Mouse (Mus musculus) neural tube, embryonic 13.5 days (tissue): ENCODE measurements around the gene Patz1. TPM values are rescaled to one million over a fixed set of nuclear protein-coding genes. Genes with fewer than 3 reads are reported as not detected.

ENCODE experiments used
- ATAC-seq: fragments of 200-750 bp; cut with Nextera tagmentation; 2 replicates; pipeline ENCODE4 v1.8.0; 2017; ENCODE audit warnings: low read depth, mild to moderate bottlenecking, moderate TSS enrichment, moderate library complexity
- H3K27ac ChIP-seq: fragments of 300-500 bp; sonication (generic); replicated peaks from 2 replicates; pipeline ENCODE4 v1.5.1; 2015; ENCODE audit warnings: moderate library complexity, mild to moderate bottlenecking, inconsistent platforms
- H3K27me3 ChIP-seq: fragments of 300-500 bp; sonication (generic); 2 replicates; pipeline ENCODE4 v1.6.1; 2015; ENCODE audit warnings: mild to moderate bottlenecking, inconsistent platforms
- H3K36me3 ChIP-seq: fragments of 300-500 bp; sonication (generic); 2 replicates; pipeline ENCODE4 v1.6.1; 2015; ENCODE audit warnings: mild to moderate bottlenecking, inconsistent platforms
- H3K4me1 ChIP-seq: fragments of 300-500 bp; sonication (generic); replicated peaks from 2 replicates; pipeline ENCODE4 v1.6.1; 2015; ENCODE audit warnings: inconsistent platforms
- H3K4me2 ChIP-seq: fragments of 300-500 bp; sonication (generic); 2 replicates; pipeline ENCODE4 v1.6.1; 2015; ENCODE audit warnings: inconsistent platforms, mild to moderate bottlenecking, moderate library complexity
- H3K4me3 ChIP-seq: fragments of 300-500 bp; sonication (generic); 2 replicates; pipeline ENCODE4 v1.5.1; 2015; ENCODE audit warnings: mild to moderate bottlenecking, inconsistent platforms
- H3K9ac ChIP-seq: fragments of 300-500 bp; sonication (generic); 2 replicates; pipeline ENCODE4 v1.6.1; 2015; ENCODE audit warnings: moderate library complexity, mild to moderate bottlenecking, inconsistent platforms
- H3K9me3 ChIP-seq: fragments of 300-500 bp; sonication (generic); 2 replicates; pipeline ENCODE4 v1.6.1; 2016; ENCODE audit warnings: inconsistent platforms
- WGBS: fragments of 180-500 bp; shearing (Covaris S2); methylation state at CpG from one replicate; pipeline ENCODE4 v1.1.7; 2015; 5-methylcytosine and 5-hydroxymethylcytosine counted together
- polyA plus RNA-seq: library from polyadenylated mRNA; unstranded; fragments of >200 nt; fragmentation: Nextera tagmentation; extraction: Ambion mirVana; gene quantifications from 2 replicates; pipeline ENCODE4 v1.2.1, GENCODE M21; 2015

Patz1 gene
- polyA plus RNA-seq, 1 experiment from 2014 or later = 69.6 TPM

DNA sequence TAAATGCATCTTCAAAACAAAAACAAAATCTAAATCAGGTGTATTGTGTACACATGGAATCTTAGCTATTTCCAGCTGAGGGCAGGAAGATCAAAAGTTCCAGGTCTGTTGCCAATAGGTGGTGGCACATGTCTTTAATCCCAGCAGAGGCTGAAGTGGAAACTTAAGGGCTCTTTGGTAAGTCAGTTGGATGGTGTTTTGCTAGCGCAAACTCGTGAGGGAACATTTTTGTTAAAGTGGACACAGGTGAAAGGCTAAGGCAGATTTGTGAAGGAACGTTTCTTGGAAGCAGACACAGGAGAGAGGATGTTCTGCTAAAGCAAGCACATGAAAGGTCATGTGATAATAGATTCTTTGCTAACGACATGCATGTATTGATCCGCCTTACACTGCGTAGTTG, 5.0 kb upstream of the Patz1 start:
- H3K27ac ChIP-seq = no peak overlapping the region
- WGBS = 93% methylated on average over 6 of the region's 6 CpGs
- H3K4me1 ChIP-seq = peaks cover 15% of the 10 kb centered on the region
- H3K27me3 ChIP-seq = no peaks in the 10 kb centered on the region
- H3K36me3 ChIP-seq = no peaks in the 10 kb centered on the region
- no peak for ATAC-seq
- no peak overlapping the region for H3K4me2 ChIP-seq
- no peak overlapping the region for H3K4me3 ChIP-seq
- H3K9ac ChIP-seq = no peak overlapping the region
- H3K9me3 ChIP-seq = peaks cover 5% of the 10 kb centered on the region; the same call in 1 of the 2 replicates

DNA sequence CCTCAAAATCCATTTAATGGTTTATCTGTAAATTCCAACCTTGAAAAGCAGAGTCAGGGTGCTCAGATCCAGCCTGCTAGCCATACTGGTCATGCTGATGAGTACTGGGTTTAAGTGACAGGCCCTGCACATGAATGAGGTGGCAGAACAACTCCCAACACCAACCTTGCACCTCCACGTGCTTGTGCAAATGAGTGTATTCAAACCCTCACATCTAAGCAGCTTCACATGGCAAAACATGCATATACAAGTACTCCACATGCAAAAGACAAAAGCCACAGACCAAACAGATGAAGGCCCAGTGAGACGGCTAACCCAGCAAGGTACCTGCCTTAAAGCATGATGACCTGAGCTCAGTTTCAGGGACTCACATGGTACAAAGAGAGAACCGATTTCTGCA, 2.7 kb upstream of the Patz1 start:
- no peak overlapping the region for H3K4me3 ChIP-seq
- no peak overlapping the region for H3K9ac ChIP-seq
- peaks cover 5% of the 10 kb centered on the region; the same call in 1 of the 2 replicates for H3K9me3 ChIP-seq
- no peak for ATAC-seq
- 90% methylated on average over 3 of the region's 3 CpGs for WGBS
- no peaks in the 10 kb centered on the region for H3K27me3 ChIP-seq
- H3K36me3 ChIP-seq = no peaks in the 10 kb centered on the region
- H3K4me1 ChIP-seq = peaks cover 17% of the 10 kb centered on the region
- H3K27ac ChIP-seq = no peak overlapping the region
- no peak overlapping the region for H3K4me2 ChIP-seq

DNA sequence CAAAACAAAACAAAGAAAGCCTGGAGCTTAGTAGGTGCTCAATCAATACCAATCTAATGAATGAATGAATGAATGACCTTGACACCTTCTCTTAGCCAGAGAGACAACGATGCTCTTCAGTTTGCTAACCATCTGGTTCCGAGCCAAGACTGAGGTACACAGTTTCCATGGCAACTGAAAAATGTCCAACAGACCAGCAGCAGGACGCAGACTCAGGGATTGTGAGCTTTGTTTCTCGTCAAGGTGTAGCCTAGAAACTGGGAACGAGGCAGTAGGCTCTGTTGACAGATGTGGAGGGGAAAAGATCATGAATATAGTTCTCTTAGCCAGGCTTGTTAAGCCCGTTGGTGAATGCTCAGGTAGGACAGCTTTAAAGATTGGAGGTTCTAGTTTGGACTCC, 1.5 kb upstream of the Patz1 start:
- Histone ChIP-seq H3K4me2 (no peak overlapping the region), H3K4me1 (peaks cover 27% of the 10 kb centered on the region), H3K36me3 (no peaks in the 10 kb centered on the region), H3K9ac (0 out of 2 replicates have a peak overlapping the region, but pooled peaks have one; percentile 8), H3K9me3 (no peaks in the 10 kb centered on the region), H3K27ac (no peak overlapping the region), H3K4me3 (no peak overlapping the region), H3K27me3 (no peaks in the 10 kb centered on the region)
- no peak for ATAC-seq
- WGBS = 34% methylated on average over 6 of the region's 6 CpGs

DNA sequence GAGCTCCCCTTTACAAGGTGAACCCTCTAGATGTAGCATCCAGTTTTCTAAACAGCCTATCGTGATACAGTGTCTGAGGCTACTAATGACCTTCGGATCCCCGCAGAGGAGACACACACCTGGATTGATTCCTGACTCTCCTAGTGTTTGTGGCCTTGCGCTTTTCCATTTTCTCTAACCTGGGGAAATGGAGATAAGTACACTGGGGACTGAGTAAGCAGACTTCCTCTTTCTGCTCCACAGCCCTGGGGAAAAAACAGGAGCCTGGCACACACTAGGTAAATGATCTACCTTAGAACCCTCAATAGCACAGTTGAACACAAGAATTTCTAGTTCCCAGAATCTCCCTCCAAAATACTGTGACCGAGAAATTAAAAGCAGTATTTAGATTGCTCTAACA, 753 bp upstream of the Patz1 start:
- H3K4me2 ChIP-seq = peak overlapping the region; percentile 98
- no peaks in the 10 kb centered on the region for H3K27me3 ChIP-seq
- H3K9ac ChIP-seq = peak overlapping the region; percentile 98
- 62% methylated on average over 5 of the region's 5 CpGs for WGBS
- H3K4me3 ChIP-seq = peak overlapping the region; percentile 80
- ATAC-seq = no peak
- H3K4me1 ChIP-seq = peaks cover 35% of the 10 kb centered on the region
- no peaks in the 10 kb centered on the region for H3K9me3 ChIP-seq
- no peaks in the 10 kb centered on the region for H3K36me3 ChIP-seq
- peak overlapping the region; percentile 100 for H3K27ac ChIP-seq

DNA sequence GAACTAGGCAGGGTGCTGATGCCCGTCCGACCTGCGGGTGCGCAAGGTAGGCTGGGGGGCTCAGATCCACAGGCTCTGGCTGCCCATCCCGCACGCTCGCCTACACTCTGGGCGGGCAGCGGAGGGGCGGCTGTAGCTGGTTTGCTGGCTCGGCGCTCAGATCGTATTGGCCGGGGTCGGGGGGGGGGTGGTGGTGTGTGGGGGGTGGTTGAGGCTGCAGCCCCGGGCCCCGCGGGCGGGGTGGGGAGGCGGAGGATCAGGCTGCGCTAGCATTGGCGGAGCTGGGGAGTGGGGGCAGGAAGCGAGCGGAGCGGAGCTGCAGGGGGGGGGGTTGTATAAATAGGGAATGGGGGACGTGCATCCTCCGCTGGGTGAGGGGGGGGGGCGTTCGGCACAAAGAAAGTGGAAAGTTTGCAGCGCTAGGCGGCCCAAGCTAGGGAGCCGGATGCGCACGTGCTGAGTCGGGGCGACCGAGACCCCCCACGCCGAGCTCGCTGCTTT, 678 bp downstream of the Patz1 start:
- Histone ChIP-seq H3K4me3 (peak overlapping the region; percentile 80), H3K4me2 (peak overlapping the region; percentile 98), H3K9me3 (no peaks in the 10 kb centered on the region), H3K9ac (peak overlapping the region; percentile 98), H3K4me1 (peaks cover 49% of the 10 kb centered on the region), H3K27me3 (no peaks in the 10 kb centered on the region), H3K36me3 (peaks cover 11% of the 10 kb centered on the region), H3K27ac (peak overlapping the region; percentile 100)
- under 1% methylated on average over 37 of the region's 40 CpGs for WGBS
- ATAC-seq = peak; percentile 86

DNA sequence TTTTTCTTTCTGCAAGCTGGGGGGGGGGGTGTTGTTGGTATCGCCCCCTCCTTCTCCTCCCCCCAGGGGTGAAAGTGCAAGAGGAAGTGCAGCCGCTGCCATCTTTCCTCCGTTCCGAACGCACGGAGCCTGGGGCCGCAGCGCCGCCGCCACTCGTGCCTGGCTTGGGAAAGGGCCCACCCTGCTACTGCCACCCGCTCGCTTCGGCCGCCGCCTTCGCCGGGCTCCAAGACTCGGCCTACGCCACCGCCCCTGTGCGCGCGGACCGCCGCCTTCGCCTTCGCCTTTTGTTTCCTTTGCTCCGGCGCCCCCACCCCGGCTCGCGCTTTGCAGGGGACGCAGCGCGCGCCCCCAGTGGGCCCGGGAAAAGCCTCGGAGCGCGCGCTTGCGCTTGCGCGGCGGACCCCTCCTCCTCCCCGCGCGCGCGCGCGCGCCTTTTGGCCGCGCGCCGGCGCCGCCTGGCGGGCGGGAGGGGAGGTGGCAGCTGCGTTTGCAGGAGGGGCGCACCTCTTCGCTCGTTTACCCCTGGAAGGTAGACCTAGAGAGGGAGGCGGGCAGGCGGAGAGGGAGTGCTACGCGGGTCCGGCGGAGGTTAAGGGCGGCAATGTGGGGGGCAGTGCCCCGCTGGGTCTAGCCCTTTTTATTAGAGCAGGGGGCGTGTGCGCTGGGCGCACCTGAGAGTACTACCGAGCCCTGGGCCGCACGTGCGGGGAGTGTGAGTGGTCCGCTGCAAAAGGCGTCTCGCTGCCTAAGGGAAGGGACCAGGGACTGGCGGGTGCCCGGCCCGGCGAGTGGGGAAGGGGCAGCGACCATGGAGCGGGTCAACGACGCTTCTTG, 1.3 kb downstream of the Patz1 start:
- peak overlapping the region; percentile 98 for H3K4me2 ChIP-seq
- peak; percentile 64 for ATAC-seq
- WGBS = under 1% methylated on average over 89 of the region's 92 CpGs
- peak overlapping the region; percentile 98 for H3K9ac ChIP-seq
- H3K36me3 ChIP-seq = peaks cover 18% of the 10 kb centered on the region
- H3K4me3 ChIP-seq = peak overlapping the region; percentile 80
- H3K27ac ChIP-seq = peak overlapping the region; percentile 100
- H3K27me3 ChIP-seq = no peaks in the 10 kb centered on the region
- H3K4me1 ChIP-seq = peaks cover 56% of the 10 kb centered on the region
- H3K9me3 ChIP-seq = no peaks in the 10 kb centered on the region

DNA sequence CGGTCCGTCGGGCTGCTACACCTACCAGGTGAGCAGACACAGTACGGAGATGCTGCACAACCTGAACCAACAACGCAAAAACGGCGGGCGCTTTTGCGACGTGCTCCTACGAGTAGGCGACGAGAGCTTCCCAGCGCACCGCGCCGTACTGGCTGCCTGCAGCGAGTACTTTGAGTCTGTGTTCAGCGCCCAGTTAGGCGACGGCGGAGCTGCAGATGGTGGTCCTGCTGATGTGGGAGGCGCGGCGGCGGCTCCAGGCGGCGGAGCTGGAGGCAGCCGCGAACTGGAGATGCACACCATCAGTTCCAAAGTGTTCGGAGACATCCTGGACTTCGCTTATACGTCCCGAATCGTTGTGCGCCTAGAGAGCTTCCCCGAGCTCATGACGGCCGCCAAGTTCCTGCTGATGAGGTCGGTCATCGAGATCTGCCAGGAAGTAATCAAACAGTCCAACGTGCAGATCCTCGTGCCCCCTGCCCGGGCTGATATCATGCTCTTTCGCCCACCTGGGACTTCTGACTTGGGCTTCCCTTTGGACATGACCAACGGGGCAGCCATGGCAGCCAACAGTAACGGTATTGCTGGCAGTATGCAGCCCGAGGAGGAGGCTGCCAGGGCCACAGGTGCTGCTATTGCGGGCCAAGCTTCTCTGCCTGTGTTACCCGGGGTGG, 2.1 kb downstream of the Patz1 start:
- peak overlapping the region; percentile 98 for H3K4me2 ChIP-seq
- H3K9ac ChIP-seq = peak overlapping the region; percentile 98
- no peaks in the 10 kb centered on the region for H3K9me3 ChIP-seq
- peaks cover 63% of the 10 kb centered on the region for H3K4me1 ChIP-seq
- H3K27me3 ChIP-seq = no peaks in the 10 kb centered on the region
- peaks cover 25% of the 10 kb centered on the region for H3K36me3 ChIP-seq
- ATAC-seq = peak; percentile 2; the same call in 1 of the 2 replicates
- peak overlapping the region; percentile 100 for H3K27ac ChIP-seq
- WGBS = under 1% methylated on average over 50 of the region's 50 CpGs
- H3K4me3 ChIP-seq = peak overlapping the region; percentile 80

DNA sequence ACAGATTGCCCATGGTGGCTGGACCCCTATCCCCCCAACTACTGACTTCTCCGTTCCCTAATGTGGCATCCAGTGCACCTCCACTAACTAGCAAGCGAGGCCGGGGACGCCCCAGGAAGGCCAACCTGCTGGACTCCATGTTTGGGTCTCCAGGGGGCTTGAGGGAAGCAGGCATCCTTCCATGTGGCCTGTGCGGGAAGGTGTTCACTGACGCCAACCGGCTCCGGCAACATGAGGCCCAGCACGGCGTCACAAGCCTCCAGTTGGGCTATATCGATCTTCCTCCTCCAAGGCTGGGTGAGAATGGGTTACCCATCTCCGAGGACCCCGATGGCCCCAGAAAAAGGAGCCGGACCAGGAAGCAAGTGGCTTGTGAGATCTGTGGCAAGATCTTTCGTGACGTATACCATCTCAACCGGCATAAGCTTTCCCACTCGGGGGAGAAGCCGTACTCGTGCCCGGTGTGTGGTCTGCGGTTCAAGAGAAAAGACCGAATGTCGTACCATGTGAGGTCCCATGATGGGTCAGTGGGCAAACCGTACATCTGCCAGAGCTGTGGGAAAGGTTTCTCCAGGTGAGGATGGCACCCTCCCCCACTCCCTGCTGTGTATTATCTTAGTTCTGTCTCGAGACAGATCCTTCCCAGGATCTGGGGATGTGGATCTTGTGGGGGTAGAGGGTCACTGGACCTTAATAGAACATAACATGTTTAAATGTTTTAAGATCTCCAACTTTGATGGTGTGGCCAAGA, 2.8 kb downstream of the Patz1 start:
- peak overlapping the region; percentile 100 for H3K27ac ChIP-seq
- H3K4me1 ChIP-seq = peaks cover 70% of the 10 kb centered on the region
- H3K9ac ChIP-seq = peak overlapping the region; percentile 98
- peak overlapping the region; percentile 80 for H3K4me3 ChIP-seq
- under 1% methylated on average over 26 of the region's 26 CpGs for WGBS
- ATAC-seq = no peak
- no peaks in the 10 kb centered on the region for H3K27me3 ChIP-seq
- no peaks in the 10 kb centered on the region for H3K9me3 ChIP-seq
- H3K4me2 ChIP-seq = peak overlapping the region; percentile 98
- H3K36me3 ChIP-seq = peaks cover 32% of the 10 kb centered on the region

DNA sequence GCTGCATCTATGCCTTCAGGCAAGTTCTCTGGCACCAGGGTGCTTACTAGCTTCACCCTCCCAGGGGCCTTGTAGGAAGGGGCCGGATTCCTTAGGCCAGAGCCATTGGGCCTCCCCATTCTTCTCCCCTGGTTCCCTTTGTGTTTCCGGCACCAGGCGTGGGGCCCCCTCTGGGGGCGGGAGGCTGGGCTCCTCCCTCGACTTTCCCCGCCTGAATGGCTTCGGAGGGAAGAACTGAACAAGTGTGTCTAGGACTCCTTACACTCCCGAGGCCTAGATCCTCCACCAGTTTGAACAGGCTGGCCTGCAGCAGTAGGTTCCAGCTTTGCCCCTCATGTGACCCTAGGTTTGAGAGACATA, 3.4 kb downstream of the Patz1 start:
- Histone ChIP-seq H3K27ac (peak overlapping the region; percentile 100), H3K4me2 (peak overlapping the region; percentile 98), H3K36me3 (peaks cover 38% of the 10 kb centered on the region), H3K4me1 (peaks cover 75% of the 10 kb centered on the region), H3K27me3 (no peaks in the 10 kb centered on the region), H3K4me3 (peak overlapping the region; percentile 80), H3K9me3 (no peaks in the 10 kb centered on the region), H3K9ac (peak overlapping the region; percentile 98)
- peak; percentile 1; the same call in 1 of the 2 replicates for ATAC-seq
- WGBS = 0% methylated on average over 8 of the region's 8 CpGs

DNA sequence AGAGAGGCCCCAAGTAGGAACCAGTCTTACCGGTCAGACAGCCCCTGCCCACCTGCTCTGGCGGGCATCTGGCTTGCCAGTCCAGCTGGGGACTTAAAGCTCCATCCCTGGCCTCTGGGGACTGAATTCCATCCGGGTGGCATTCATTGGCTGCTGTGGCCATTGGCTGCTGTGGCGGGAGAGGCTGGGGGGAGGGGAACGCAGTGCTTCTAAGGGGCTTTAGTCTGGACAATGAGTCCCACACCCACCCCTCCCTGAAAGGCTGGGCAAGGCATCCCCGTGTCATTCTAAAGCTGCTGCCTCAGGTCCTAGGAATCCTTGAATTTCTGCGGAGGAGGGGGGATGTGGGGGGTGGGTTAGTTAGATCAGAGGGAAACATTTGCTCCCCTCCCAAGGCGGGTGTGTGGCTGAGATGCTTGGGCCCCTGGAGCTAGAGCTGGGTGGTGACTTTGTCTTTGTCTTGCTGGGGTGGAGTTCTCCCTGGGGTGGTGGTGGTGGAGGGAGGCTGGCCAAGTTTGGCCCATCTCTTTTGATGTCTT, 4.1 kb downstream of the Patz1 start:
- peak overlapping the region; percentile 100 for H3K27ac ChIP-seq
- peak overlapping the region; percentile 98 for H3K9ac ChIP-seq
- WGBS = under 1% methylated on average over 8 of the region's 8 CpGs
- peak overlapping the region; percentile 98 for H3K4me2 ChIP-seq
- ATAC-seq = 0 out of 2 replicates have a peak, but pooled peaks have one; percentile 6
- H3K27me3 ChIP-seq = no peaks in the 10 kb centered on the region
- H3K4me3 ChIP-seq = peak overlapping the region; percentile 80
- no peaks in the 10 kb centered on the region for H3K9me3 ChIP-seq
- peaks cover 45% of the 10 kb centered on the region for H3K36me3 ChIP-seq
- H3K4me1 ChIP-seq = peaks cover 77% of the 10 kb centered on the region

DNA sequence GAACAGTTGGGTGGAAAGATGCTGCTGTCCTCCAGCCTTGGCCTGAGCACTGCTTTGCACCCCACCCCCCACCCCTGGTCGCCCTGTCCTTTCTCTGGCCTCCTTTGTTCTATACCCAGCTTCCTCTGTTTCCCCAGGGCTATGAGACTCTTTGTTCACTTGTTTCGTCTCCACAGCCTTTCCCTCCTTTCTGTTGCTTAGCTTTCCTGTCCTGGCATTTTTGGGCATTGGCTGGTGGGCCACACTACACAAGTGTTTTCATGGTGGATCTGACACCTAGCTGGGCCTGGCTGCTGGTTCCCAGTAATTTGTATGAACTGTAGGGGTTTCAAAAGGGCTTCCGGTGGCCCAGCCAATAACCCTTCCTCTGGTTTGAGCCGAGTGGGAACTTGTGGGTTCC, 4.7 kb downstream of the Patz1 start:
- peaks cover 72% of the 10 kb centered on the region for H3K4me1 ChIP-seq
- peak overlapping the region; percentile 80 for H3K4me3 ChIP-seq
- no peaks in the 10 kb centered on the region for H3K27me3 ChIP-seq
- no peak for ATAC-seq
- H3K4me2 ChIP-seq = peak overlapping the region; percentile 98
- peaks cover 51% of the 10 kb centered on the region for H3K36me3 ChIP-seq
- H3K9me3 ChIP-seq = no peaks in the 10 kb centered on the region
- peak overlapping the region; percentile 100 for H3K27ac ChIP-seq
- H3K9ac ChIP-seq = peak overlapping the region; percentile 98
- WGBS = 12% methylated on average over 4 of the region's 4 CpGs
